Mouse (Mus musculus): ENCODE measurements around the gene Map2k5. TPM values are rescaled to one million over a fixed set of nuclear protein-coding genes. Genes with fewer than 3 reads are reported as not detected.

The Map2k5 gene
- polyA plus RNA-seq, 1 experiment, result 32.7 TPM

DNA sequence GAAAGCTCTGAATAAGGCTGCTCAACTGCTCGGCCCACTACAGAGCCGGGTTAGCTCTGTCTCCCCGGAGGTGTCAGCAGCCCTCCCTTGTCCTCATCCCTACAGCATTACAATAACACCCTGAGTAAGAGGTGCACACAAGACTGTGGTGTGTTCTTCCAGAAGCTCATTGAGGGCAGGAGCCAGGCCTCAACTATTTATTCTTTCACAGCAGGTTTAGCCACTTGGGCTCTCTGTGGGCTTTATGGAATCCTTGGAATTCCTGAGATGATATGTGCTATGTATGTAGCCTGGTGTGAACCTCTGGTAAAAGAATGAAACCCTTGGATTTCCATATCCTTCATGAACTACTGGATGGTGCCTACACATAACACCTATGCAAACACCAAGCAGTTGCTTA lies 28.5 kb downstream of the Map2k5 start:
- no peak for TF ChIP-seq POLR2A (IDR thresholded peaks at IDR 0.05; ENCODE audit: extremely low read depth, insufficient read depth, low read length)
- TF ChIP-seq CTCF (IDR thresholded peaks at IDR 0.05; ENCODE audit: extremely low read depth, insufficient read depth, low read length), result no peak
- Histone ChIP-seq H3K4me1 (ENCODE audit: control insufficient read depth, insufficient read depth, low read length) (0 out of 2 replicates have a peak, but pooled peaks cover 3% of the 10 kb centered on the region), H3K27ac (ENCODE audit: insufficient read depth, low read length) (no peak overlapping the region), H3K4me3 (ENCODE audit: insufficient read depth, low read length) (no peak overlapping the region)

GRCm38 (mm10) chr9:63348146-63348545 lies 29.6 kb downstream of the Map2k5 start:
- Histone ChIP-seq H3K4me3 (ENCODE audit: insufficient read depth, low read length) (no peak overlapping the region), H3K27ac (ENCODE audit: insufficient read depth, low read length) (no peak overlapping the region)
- TF ChIP-seq CTCF (IDR thresholded peaks at IDR 0.05; ENCODE audit: extremely low read depth, insufficient read depth, low read length) (no peak), POLR2A (IDR thresholded peaks at IDR 0.05; ENCODE audit: extremely low read depth, insufficient read depth, low read length) (no peak)

DNA sequence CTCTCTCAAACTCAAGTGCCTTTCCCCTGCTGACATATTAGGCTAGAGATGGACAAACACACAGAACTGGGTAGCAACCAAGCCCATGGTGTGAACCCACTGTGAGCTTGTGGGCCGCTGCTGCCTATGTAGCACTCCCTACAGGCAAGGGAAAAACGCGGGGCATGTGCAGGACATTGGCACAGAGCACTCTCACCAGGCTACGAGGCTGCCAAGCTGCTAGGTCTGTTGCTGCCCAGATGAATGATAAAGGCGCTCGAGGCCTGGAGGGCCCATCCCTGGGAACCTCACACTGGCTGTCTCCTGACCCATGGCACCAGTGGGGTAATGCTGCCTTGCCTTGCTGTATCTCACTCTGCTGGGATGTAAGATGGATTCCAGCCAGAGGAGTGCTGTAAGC lies 31.7 kb downstream of the Map2k5 start:
- TF ChIP-seq POLR2A (IDR thresholded peaks at IDR 0.05; ENCODE audit: extremely low read depth, insufficient read depth, low read length) (no peak), CTCF (IDR thresholded peaks at IDR 0.05; ENCODE audit: extremely low read depth, insufficient read depth, low read length) (no peak)
- H3K4me3 ChIP-seq (ENCODE audit: insufficient read depth, low read length), result no peak overlapping the region
- 0 out of 2 replicates have a peak, but pooled peaks cover 3% of the 10 kb centered on the region for H3K4me1 ChIP-seq (ENCODE audit: control insufficient read depth, insufficient read depth, low read length)
- no peak overlapping the region for H3K27ac ChIP-seq (ENCODE audit: insufficient read depth, low read length)

More at GRCm38 (mm10) chr9:63348146-63348545, 29.6 kb downstream of the Map2k5 start:
- H3K4me1 ChIP-seq (ENCODE audit: control insufficient read depth, insufficient read depth, low read length), result 0 out of 2 replicates have a peak, but pooled peaks cover 3% of the 10 kb centered on the region

DNA sequence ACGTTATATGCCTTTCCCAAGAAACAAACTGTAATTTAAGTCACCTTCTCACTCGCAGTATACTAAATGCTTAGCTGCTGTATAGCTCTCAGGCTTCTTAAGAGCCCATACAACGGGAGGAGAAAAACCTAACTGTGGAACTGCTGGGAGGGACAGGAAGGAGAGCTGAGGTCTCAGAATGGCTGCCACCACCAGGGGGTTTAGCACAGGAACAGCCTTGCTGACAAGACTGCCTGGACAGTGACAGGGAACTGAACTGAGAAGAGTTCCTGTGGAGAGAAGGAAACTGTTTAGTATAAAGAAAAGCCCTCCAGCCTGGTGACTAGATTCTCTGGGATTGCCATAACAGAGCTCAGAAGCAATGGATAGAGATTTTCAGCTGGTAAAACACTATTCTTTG lies 35.9 kb downstream of the Map2k5 start:
- no peak overlapping the region for H3K27ac ChIP-seq (ENCODE audit: insufficient read depth, low read length)
- TF ChIP-seq CTCF (IDR thresholded peaks at IDR 0.05; ENCODE audit: extremely low read depth, insufficient read depth, low read length), result no peak
- TF ChIP-seq POLR2A (IDR thresholded peaks at IDR 0.05; ENCODE audit: extremely low read depth, insufficient read depth, low read length), result no peak
- no peak overlapping the region for H3K4me3 ChIP-seq (ENCODE audit: insufficient read depth, low read length)
- H3K4me1 ChIP-seq (ENCODE audit: control insufficient read depth, insufficient read depth, low read length), result no peaks in the 10 kb centered on the region

DNA sequence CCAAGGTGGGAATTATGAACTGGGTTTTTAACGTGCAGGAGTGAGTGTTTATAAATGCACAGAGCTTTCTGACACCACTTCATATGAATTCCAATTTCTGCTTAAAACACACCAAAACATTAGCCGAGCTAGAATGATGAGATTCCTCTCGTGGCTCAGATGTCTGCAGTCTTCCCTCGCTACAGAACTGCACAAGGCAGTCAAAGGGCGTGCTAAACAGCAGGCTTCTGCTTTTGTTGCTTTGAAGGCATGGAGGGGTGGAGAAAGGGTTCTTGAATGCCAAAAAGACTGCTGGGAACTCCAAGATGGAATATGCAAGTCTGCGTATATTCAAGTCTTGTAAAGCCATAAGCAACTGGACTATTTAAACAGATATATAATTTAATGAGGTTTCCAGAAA lies 38.4 kb downstream of the Map2k5 start:
- no peak overlapping the region for H3K27ac ChIP-seq (ENCODE audit: insufficient read depth, low read length)
- H3K4me1 ChIP-seq (ENCODE audit: control insufficient read depth, insufficient read depth, low read length), result no peaks in the 10 kb centered on the region
- TF ChIP-seq POLR2A (IDR thresholded peaks at IDR 0.05; ENCODE audit: extremely low read depth, insufficient read depth, low read length), result no peak
- no peak for TF ChIP-seq CTCF (IDR thresholded peaks at IDR 0.05; ENCODE audit: extremely low read depth, insufficient read depth, low read length)
- no peak overlapping the region for H3K4me3 ChIP-seq (ENCODE audit: insufficient read depth, low read length)

- no peak for TF ChIP-seq POLR2A (IDR thresholded peaks at IDR 0.05; ENCODE audit: extremely low read depth, insufficient read depth, low read length)
- no peak for TF ChIP-seq CTCF (IDR thresholded peaks at IDR 0.05; ENCODE audit: extremely low read depth, insufficient read depth, low read length)
- Histone ChIP-seq H3K4me1 (ENCODE audit: control insufficient read depth, insufficient read depth, low read length) (no peaks in the 10 kb centered on the region), H3K27ac (ENCODE audit: insufficient read depth, low read length) (no peak overlapping the region)
Observed at GRCm38 (mm10) chr9:63338716-63339115, 39.0 kb downstream of the Map2k5 start.

GRCm38 (mm10) chr9:63335816-63336215 lies 41.9 kb downstream of the Map2k5 start:
- H3K4me3 ChIP-seq (ENCODE audit: insufficient read depth, low read length), result no peak overlapping the region
- TF ChIP-seq POLR2A (IDR thresholded peaks at IDR 0.05; ENCODE audit: extremely low read depth, insufficient read depth, low read length) (no peak), CTCF (IDR thresholded peaks at IDR 0.05; ENCODE audit: extremely low read depth, insufficient read depth, low read length) (no peak)
- no peak overlapping the region for H3K27ac ChIP-seq (ENCODE audit: insufficient read depth, low read length)
- H3K4me1 ChIP-seq (ENCODE audit: control insufficient read depth, insufficient read depth, low read length), result no peaks in the 10 kb centered on the region

More at GRCm38 (mm10) chr9:63338716-63339115, 39.0 kb downstream of the Map2k5 start:
- H3K4me3 ChIP-seq (ENCODE audit: insufficient read depth, low read length), result no peak overlapping the region

DNA sequence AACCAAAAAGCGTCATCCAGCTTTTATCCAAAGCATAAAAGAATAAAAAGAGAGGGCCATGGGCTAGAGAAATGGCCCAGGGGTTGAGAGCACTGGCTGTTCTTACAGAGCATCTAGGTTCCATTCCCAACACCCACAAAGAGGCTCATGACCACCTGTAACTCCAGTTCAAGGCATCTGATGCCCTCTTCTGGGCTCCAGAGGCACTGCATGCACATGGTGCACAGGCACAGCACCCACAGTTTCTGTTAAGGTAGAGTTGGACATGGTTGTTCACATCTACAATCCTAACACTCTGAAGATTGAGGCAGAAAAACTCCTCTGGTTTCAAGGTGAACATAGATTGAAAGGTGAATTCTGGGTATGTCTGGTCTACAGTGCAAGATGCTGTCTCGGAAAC lies 44.6 kb downstream of the Map2k5 start:
- Histone ChIP-seq H3K27ac (ENCODE audit: insufficient read depth, low read length) (no peak overlapping the region), H3K4me3 (ENCODE audit: insufficient read depth, low read length) (no peak overlapping the region), H3K4me1 (ENCODE audit: control insufficient read depth, insufficient read depth, low read length) (no peaks in the 10 kb centered on the region)
- TF ChIP-seq CTCF (IDR thresholded peaks at IDR 0.05; ENCODE audit: extremely low read depth, insufficient read depth, low read length), result 0 out of 2 replicates have a peak, but pooled peaks have one; percentile 10
- no peak for TF ChIP-seq POLR2A (IDR thresholded peaks at IDR 0.05; ENCODE audit: extremely low read depth, insufficient read depth, low read length)

GRCm38 (mm10) chr9:63331246-63331645 lies 46.5 kb downstream of the Map2k5 start:
- Histone ChIP-seq H3K4me1 (ENCODE audit: control insufficient read depth, insufficient read depth, low read length) (no peaks in the 10 kb centered on the region), H3K4me3 (ENCODE audit: insufficient read depth, low read length) (no peak overlapping the region), H3K27ac (ENCODE audit: insufficient read depth, low read length) (no peak overlapping the region)
- TF ChIP-seq CTCF (IDR thresholded peaks at IDR 0.05; ENCODE audit: extremely low read depth, insufficient read depth, low read length) (no peak), POLR2A (IDR thresholded peaks at IDR 0.05; ENCODE audit: extremely low read depth, insufficient read depth, low read length) (no peak)

- no peak overlapping the region for H3K27ac ChIP-seq (ENCODE audit: insufficient read depth, low read length)
- TF ChIP-seq CTCF (IDR thresholded peaks at IDR 0.05; ENCODE audit: extremely low read depth, insufficient read depth, low read length), result no peak
- no peak for TF ChIP-seq POLR2A (IDR thresholded peaks at IDR 0.05; ENCODE audit: extremely low read depth, insufficient read depth, low read length)
- no peaks in the 10 kb centered on the region for H3K4me1 ChIP-seq (ENCODE audit: control insufficient read depth, insufficient read depth, low read length)
- H3K4me3 ChIP-seq (ENCODE audit: insufficient read depth, low read length), result no peak overlapping the region
Observed at GRCm38 (mm10) chr9:63328958-63329685, 48.6 kb downstream of the Map2k5 start.

Data from cortical plate, adult 2 months (tissue).